Mouse (Mus musculus) megakaryocyte, embryonic 14.5 days (primary cell): ENCODE data around the gene Rasl11a.

Experiments used
- FLI1 ChIP-seq: IDR thresholded peaks from 2 replicates; pipeline ENCODE4 v1.6.1; 2012; ENCODE audit warnings: low read length, inconsistent platforms, mixed read lengths
- GATA1 ChIP-seq: IDR thresholded peaks from 3 replicates; pipeline ENCODE4 v1.6.1; 2012; ENCODE audit warnings: mixed read lengths, low read length, inconsistent platforms, borderline replicate concordance

GRCm38 (mm10) chr5:146883486-146884272 lies 38.8 kb downstream of the Rasl11a start:
- TF ChIP-seq GATA1 (no peak), FLI1 (no peak)
